Mouse (Mus musculus) olfactory bulb, adult 2 months (tissue): Measurements from ENCODE around the gene Mob2.

ENCODE experiments used
- CTCF ChIP-seq: fragments of 200-500 bp; IDR thresholded peaks from 2 replicates; pipeline ENCODE4 v1.5.1; 2012; ENCODE audit warnings: low read depth, mild to moderate bottlenecking, low read length, moderate library complexity; ENCODE audit not compliant: insufficient read depth
- POLR2A ChIP-seq: fragments of 200-500 bp; IDR thresholded peaks from 2 replicates; pipeline ENCODE4 v1.6.1; 2012; ENCODE audit warnings: mild to moderate bottlenecking, low read depth, low read length, moderate library complexity; ENCODE audit not compliant: insufficient read depth

DNA sequence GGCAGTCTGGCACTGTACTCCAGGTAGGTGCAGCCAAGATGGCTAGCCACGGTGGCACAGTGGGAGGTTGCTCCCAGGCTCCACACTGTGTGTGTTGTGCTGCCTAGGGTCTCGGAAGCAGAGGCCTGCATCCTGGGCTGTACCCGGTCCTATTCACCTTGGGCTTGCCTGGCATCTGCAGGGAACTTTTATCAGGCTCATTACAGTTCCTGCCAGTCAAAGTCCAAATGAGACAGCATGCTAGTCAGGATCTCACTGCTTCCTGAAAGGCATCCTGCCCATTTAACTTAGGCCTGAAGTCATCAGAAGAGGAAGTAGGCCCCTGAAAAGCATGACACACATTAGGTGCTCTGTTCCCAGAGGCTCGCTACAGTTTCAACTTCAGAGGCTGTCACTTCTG is 7.6 kb upstream of the Mob2 start:
- TF ChIP-seq CTCF, result no peak
- TF ChIP-seq POLR2A, result no peak
